Mouse (Mus musculus): ENCODE measurements around the gene Cc2d2b. TPM values are rescaled to one million over a fixed set of nuclear protein-coding genes. Genes with fewer than 3 reads are reported as not detected.

Cc2d2b gene
- total RNA-seq, 1 experiment from 2014 or later, result 4.7 TPM

DNA sequence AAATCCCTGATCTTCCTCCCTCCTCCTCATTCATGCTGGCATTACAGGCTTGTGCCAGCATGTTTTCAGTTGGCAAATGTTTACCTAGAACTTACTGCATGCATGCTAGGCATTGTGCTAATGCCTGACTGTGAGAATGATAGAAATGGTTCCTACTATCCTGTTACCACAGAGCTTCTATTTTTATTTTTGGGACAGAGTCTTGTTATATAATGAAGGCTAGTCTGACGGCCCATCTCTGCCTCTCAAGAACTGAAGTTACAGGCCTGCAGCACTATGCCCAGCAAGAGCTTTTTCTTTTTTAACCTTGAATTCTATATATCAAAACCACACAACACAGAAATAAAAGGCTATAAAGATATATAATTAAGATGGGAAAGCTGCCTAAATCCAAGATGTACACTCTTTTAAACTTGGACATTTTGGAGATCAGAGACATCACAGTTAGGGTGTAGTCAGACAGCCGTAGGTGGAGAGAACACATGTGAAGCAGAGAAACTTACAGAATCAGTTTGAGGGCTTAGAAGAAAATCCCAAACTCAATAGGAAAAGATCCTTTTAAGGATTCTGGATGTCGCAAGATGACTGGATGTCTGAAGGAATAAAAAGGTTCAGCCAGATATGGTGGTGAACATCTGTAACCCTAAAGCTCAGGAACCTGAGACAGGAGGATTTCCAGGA, 121.0 kb downstream of the Cc2d2b start:
- no peak for ATAC-seq (replicated peaks in 1 of 2; ENCODE audit: insufficient read depth in 1 of 2, low FRiP score in 2 of 2, low TSS enrichment in 1 of 2, low read depth in 1 of 2, poor library complexity in 2 of 2, severe bottlenecking in 2 of 2)

DNA sequence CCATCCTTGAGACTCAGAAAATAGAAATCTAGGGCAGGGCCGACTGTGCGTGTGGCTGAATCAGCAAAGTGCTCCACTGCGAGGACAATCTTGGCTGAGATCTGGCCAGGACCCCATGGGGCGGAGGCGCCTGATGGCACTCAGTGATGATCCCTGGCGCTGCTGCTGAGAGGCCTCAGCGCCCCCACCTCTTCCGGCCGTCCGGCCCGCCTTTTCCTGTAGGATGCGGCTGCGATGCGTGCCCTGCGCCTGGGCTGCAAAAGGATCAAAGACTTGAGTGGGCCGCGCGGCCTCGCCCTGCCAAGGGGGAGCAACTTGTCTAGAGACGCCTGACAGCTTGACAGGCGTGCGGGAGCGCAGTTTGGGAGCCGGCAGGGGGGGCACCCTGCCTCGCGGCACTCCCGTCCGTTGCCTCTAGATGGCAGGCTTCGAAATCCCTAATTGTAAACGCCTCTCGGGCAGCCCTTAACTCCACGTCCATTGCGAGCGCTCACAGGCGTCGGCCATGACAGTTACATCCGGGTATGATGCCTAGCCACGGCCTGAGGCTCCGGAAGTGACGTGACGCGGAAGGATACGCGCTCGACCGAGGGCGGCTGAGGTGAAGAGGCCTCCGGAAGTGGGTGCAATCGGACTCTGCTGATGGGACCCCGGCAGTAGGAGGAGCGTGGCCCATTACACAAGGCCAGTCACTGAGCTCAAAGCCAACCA, 124.6 kb downstream of the Cc2d2b start:
- ATAC-seq (replicated peaks in 1 of 2; ENCODE audit: insufficient read depth in 1 of 2, low FRiP score in 2 of 2, low TSS enrichment in 1 of 2, low read depth in 1 of 2, poor library complexity in 2 of 2, severe bottlenecking in 2 of 2), result peak; percentile 90 to 96

Other genes with a start within 250 kb of the Cc2d2b start
- gene Sorbs1, start 235.0 kb upstream of the Cc2d2b start, total RNA-seq (2017), result 11.6 and 12.4 TPM in 2 replicates
- gene Aldh18a1, start 160.3 kb upstream of the Cc2d2b start, total RNA-seq (2017), result 35.6 and 39.1 TPM in 2 replicates
- gene Tctn3, start 136.5 kb upstream of the Cc2d2b start, total RNA-seq (2017), result 5.7 and 10.9 TPM in 2 replicates
- 19.2 and 31.2 TPM in 2 replicates for gene Entpd1, start 136.4 kb upstream of the Cc2d2b start, total RNA-seq (2017)
- 9.0 and 11.2 TPM in 2 replicates for gene Ccnj, start 82.5 kb downstream of the Cc2d2b start, total RNA-seq (2017)
- 34.1 and 42.1 TPM in 2 replicates for gene Zfp518a, start 146.0 kb downstream of the Cc2d2b start, total RNA-seq (2017)
- 3.5 and 4.1 TPM in 2 replicates for gene Blnk, start 245.8 kb downstream of the Cc2d2b start, total RNA-seq (2017)